Mouse (Mus musculus): ENCODE measurements at regions not wholly inside any gene's neighbourhood (a gene's known extent, or its start where the extent isn't known, plus 50 kb on each side); places are given as distances from the start of the nearest gene placed in this dataset.

DNA sequence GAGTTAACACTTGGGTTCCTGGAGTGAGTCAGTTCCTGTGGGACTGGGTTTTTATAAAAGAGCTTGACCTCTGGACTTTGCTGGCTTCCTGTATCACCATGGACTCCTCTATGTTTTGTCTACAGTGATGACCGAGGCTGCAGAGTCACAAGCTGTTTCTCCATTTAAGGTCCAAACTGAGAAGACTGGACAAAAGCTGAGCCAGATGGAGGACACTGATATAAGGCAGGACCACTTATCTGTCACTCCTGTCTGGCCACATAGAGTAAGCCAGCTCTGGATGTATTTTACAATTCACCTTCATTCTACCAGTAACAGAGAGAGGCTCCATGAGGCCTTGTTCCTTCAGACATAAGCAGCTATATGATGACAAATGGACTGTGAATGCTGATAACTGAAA is 202.7 kb downstream of the Pik3r1 start:
- no peak for DNase-seq (ENCODE audit: low spot score in 2 of 2)

DNA sequence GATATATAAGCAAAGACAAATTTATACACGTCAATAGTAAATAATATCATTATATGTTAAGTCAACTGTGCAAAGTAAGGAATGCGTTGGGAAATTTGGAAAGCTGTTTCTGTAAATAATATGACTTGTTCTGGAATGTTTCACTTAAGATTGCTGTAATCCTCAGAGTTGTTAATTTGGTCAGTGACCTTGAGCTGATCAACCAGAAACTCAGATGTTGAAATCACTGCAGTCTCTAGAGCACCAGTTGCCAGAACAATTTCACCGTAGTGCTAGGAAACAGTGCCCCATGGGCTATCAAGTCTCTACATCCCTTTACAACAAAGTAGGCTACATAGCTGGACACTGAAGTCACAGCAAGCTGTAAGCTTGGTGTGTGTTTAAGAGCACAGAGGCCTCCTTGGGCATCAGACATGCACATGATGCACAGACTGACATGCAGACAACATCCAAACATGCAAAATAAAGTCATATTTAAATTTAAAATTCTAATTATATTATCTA is 212.6 kb downstream of the Pik3r1 start:
- no peak for DNase-seq (ENCODE audit: low spot score in 2 of 2)

DNA sequence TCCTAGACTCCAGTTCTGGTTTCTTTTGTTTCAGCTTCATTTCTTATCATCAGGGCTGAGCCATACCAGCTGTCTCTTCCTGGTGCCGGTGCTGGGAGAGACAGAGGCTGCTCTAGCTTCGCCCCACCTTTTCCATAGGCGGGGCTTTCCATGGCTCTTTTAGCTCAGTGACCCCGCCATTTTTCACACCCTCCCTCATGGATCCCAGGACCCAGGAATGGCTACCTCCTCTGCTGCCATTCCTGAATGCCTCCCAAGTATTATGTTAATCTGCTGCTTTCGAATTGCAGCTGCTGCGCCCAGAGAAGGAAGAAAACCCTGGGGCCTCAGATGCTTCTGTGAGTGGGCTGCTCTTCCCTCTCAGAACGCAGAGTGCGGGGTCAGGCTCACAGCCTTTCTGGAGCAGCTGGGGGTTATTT is 214.9 kb downstream of the Pik3r1 start:
- no peak for DNase-seq (ENCODE audit: low spot score in 2 of 2)

DNA sequence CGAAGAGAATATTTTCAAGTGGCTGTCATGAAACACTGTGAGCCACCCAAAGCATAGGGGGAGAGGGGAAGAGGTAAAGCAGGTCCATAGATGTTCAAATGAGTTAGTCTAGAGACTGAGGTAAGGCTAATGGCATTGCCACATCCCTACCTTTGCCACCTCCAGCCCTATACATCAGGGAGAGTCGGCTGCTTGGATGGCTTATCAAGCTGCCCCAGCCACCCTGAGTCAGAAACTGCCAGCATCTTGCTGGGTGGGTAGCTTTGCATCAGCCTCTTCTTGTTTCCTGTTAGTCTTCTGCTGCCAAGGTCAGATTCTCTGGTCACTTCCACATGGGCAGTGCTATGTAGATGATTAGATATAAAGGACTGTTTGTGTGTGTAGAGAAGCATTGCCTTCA is 215.6 kb downstream of the Pik3r1 start:
- DNase-seq (ENCODE audit: low spot score in 2 of 2): no peak

DNA sequence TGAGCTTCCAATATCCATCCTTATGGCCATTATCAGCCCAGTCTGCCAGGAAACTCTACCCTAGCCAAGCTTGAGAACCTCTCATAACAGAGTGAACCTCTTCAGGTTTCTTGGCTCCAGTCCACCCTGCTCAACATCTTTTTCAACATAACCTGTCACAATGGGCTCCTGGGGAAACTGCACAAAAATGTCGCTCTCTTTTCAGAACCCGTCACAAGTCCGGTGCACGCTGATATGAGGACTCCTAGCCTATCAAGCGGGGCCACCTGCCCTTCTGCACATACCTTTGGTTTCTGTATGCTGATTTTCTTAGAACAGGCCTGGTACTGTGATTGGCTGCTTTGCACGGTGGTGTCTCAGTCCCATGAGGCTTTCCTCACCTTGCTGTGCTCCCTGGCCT is 216.9 kb downstream of the Pik3r1 start:
- DNase-seq (ENCODE audit: low spot score in 2 of 2): no peak

DNA sequence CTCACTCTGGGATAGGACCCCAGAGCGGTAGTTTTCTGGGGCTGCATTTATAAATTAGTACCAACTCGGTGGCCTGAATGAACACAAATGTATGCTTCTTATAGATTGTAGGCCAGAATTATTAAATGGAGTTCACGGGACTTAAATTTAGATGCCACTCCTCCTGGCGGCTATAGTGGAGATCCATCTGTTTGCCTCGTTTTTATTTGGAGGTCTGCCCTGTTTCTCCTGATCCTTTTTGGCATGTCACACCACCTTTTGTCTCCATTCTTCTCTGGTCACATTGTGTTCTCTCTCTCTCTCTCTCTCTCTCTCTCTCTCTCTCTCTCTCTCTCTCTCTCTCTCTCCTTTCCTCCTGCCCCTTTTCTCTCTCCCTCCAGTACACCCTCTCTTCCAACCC is 217.5 kb downstream of the Pik3r1 start:
- DNase-seq (ENCODE audit: low spot score in 2 of 2): no peak

DNA sequence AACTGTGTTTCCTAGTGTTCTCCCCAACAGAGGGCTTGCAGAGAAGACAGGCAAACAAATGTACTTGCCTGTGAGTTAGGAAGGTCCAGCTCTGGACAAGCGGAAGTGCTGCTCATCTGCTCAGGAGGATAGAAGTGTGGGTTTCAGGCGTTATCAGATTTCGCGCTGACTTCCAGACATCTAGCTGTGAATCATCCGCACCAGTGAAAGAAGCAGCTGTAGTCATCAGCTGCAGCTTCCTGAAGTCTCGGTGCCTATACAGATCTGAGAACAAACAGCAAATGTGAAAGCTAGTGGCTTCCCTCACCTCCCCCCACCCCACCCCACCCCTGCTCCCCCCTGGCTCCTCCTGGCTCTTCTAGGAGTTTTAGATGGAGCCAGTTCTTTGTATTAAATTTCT is 220.1 kb downstream of the Pik3r1 start:
- no peak for DNase-seq (ENCODE audit: low spot score in 2 of 2)

DNA sequence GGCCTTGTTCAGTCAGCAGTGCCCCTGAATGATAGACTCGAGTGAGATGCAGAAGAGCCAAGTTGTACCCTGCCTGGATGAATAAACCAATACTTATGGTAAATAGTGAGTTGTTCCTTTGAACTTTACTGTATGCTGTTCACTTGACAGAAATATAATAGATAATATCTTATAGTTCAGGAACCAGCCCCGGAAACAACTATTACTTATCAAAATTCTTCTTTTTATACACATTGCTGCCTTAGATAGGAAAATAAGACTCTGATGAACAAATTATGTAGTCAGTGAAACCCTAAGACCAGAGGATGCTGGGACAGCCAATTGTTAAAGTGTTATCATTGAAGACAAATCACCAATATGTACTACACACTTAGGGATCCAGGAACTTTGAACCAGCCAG is 220.7 kb downstream of the Pik3r1 start:
- no peak for DNase-seq (ENCODE audit: low spot score in 2 of 2)

DNA sequence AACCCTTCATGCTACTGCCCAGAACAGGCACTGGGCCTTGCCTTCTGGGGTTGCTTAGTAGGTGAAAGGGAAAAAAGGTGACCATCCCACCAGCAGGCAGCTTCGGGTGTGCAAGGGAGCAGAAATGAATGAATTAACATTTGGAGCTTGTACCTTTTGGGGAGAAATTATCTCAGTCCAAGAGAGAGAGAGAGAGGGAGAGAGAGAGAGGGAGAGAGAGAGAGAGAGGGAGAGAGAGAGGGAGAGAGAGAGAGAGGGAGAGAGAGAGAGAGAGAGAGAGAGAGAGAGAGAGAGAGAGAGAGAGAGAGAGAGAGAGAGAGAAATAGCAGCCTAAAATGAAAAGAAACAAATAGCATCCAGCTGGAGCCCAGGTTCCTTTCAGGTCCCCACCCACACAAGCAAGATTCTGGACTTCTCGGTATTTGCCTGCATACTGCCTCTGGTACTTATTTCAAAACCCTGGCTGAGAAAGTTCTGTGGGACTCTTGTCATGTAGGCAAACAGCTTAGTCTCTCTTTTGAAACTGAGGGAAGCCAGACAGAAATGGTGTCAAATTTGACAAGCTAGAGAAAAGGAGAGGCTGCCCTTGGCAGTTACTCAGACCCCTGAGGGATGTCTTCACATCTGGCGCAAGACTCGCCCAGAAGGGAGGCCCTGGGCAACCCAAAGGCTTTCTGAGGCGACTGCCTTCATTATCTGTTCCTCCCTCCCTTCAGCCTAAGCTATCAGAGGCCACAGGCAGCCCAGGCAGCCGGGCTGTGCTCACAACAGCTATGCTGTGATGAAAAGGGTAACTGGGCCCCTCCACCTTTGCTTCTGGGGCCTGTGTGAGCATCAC is 222.5 kb downstream of the Pik3r1 start:
- DNase-seq (ENCODE audit: low spot score in 2 of 2): peak in 1 of 2 experiments; percentile 37

DNA sequence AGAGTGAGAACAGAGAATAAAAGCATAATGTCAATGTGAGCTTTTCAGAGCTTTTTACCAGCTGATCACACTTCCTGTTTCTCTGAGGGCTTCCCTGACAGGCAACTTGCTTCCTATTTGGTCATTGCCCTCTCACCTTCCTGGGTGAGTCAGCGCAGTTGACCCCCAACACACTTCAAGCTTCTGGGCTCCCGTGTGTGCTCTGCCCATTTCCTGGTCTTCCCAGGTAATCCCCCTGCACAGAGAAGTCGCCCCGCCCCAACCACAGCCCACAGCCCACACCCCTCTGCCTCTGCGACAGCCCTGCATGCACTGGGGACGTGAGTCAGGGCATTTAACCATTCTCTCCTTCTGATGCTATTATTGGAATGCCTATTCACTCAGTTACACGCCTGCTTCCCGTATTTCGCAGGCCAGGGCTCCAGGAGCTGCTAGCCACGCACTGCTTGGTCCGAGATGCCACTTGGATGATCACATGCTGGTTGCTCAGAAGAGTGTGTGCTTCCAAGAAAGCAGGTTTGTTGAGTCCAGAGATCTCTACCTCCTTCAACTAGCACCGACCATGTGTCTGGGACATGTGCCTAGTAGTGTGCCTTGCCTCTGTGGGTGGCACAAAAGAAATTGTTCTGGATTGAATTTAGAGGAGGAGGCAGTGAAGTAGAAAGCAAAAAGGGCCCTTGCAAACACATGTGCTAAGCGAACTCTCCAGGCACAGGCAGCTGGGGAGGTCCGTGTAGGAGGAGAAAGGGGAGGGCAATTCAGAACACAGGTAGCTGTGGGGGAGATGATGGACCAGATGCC is 227.4 kb downstream of the Pik3r1 start:
- DNase-seq (ENCODE audit: low spot score in 2 of 2): peak; percentile 37 to 68

DNA sequence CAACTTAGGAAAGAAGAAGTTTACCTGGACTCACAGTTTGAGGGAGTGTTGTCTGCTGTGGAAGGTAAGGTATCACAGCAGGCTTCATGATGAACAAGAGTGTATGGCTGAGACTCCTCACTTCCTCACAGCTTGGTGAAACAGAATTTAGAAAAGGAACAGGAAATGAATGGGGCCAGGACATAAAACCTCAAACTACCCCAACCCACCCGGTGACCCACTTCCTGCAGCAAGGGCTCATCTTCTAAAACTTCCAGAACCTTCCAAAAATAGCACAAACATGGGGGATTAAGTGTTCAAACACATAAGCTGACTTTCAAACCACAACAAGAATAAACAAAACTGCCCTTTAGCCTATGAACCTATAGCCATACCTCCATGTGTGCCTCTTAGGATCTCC is 229.9 kb downstream of the Pik3r1 start:
- no peak for DNase-seq (ENCODE audit: low spot score in 2 of 2)

DNA sequence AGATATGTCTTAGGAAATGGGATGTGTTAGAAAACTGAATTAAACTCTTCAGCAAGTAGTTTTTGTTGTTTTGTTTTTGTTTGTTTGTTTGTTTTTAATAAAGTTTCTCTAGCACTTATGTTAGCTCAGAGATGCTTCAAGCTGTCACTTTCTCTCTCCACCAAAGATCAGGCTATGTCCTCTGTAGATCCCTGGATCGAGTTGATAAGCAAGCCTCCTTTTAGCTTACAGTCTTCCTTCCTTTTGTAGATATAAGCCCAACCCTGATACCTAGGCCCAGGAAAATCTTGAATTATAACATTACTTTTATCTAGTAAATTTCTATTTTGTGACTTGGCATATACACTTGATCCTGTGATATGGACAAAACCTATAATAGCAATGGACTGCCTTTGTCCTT is 232.0 kb downstream of the Pik3r1 start:
- no peak for DNase-seq (ENCODE audit: low spot score in 2 of 2)

DNA sequence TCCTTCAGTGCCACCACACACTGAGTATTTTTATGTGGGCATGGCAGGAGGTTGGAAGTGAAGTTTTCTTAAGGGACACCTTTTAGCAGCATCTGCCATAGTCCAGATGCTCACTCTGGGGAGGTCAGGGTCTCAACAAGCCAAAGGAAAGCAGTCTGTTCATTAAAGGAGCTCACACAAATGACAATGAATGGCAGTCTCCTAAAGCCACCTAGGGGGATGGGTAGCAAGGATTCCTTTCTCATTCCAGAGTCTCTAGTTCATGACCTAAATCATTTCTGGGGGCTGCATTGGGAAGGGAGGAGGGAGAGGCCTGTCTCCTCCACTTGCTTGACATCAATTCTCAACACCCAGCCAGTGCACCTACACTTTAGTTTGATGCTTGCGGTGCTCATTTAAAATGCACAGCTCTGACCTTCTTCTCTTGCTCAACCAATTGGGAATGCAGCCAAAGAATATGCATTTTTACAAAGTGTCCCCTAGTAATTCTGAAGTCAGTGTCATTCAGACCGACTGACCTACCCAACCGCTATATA is 232.6 kb downstream of the Pik3r1 start:
- DNase-seq (ENCODE audit: low spot score in 2 of 2): no peak

DNA sequence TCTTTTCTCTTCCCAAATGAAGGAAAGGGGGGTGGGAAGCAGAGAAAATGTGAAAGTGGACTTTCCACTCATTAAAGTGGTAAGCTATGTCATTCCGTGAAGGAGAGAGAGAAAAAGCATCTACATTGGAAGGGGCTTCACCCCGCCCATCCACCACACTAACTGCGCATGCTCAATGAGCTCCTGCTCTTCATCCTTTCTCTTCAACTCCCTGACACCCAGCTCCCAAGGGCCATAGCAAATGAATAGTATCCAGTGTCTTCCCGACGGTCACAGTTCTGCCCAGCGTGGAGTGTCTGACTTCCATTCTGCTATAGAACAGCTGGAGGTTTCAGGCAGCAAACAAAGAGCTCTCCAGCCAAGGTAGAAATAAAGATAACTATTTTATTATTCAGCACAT is 233.5 kb downstream of the Pik3r1 start:
- no peak for DNase-seq (ENCODE audit: low spot score in 2 of 2)

DNA sequence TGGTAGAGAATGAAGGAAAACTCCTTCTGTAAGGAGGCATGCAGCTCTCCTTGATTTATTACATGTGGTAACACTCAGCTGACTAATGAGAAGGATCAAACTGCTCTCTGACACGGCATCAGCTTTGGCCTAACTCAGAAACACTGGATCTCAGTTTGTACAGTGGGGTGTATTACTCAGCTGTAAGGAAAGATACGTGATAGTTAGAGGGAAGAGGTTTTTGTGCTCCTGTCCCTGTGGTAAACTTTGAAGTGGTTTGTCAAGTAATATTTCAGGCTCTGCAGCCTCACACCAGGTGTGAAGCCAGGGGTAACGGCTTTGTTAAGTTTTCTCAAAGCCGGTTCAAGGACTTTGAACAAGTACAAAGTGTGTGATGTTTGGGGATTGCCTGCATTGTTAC is 235.1 kb downstream of the Pik3r1 start:
- DNase-seq (ENCODE audit: low spot score in 2 of 2): no peak

DNA sequence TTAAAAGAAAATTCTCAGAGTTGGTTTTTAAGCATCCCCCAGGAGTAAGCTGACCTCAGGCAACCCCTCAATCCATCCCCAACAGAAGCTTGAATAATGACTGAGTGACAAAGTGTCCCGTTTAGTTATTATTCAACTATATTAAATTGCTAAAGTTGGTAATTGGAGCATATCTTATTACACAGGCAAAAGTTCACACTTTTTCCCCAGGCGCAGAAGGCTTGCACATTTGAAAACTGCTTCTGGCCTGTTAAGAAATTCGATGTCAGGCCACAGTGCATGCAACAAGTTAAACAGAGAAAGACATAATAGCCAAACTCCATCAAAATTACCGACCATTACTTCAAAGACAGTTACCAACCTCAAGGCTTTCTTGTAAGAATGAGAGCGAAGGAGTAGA is 240.3 kb downstream of the Pik3r1 start:
- DNase-seq (ENCODE audit: low spot score in 2 of 2): no peak

DNA sequence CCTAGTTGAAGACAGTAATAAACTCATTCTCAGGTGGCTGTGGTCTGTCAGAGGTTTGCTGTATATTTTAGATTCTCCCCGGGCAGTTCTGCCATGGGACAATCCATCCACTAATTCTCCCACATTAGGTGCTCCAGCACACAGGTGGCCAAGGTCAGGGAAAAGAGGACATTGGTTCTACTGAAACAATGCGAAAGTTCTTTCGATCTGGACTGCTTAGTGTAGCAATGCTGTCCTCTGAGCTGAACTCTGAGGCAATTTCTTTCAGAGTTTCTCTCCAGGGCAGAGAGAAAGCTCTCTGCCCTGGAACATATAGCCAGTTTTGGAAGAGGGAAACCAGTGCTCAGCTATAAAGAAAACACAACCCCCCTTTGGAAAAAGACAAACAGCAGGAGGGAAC is 243.2 kb downstream of the Pik3r1 start:
- DNase-seq (ENCODE audit: low spot score in 2 of 2): no peak

DNA sequence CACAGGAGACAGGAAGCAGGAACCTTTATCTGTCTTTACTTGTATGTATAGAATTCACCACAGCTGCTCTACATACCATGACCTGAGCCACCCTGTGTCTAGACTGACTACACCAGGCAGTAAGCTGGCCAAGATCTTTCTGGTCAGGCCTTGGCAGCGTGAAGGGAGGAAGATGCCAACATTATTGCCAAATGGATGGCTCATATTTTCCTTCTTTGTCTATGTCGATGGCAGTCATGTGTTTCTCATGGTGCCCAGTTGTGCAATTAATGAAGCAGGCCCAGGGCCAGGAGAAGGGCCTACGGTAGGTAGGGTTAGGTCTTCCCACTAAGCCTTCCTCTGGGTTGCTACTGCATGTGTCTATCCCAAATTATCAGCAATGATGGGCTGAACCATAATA is 243.8 kb downstream of the Pik3r1 start:
- peak in 1 of 2 experiments; percentile 66 for DNase-seq (ENCODE audit: low spot score in 2 of 2)

DNA sequence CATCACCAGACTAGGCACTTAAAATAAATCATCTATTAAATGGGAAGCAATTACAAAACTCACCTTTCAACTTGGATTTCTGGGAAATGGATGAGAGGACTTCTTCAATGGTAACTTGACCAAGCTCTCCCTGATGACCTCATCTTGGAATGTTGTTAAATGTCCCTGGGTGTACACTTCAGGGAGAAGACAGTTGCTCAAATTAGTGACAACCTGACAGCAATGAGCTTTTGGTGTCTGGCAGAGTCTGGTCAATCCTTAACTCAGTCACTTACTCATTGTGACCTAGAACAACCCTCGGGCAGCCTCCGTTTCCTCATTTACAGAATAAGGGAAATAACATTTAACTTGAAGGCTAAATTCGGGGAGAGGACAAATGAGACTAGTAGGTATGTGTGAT is 244.5 kb downstream of the Pik3r1 start:
- no peak for DNase-seq (ENCODE audit: low spot score in 2 of 2)

DNA sequence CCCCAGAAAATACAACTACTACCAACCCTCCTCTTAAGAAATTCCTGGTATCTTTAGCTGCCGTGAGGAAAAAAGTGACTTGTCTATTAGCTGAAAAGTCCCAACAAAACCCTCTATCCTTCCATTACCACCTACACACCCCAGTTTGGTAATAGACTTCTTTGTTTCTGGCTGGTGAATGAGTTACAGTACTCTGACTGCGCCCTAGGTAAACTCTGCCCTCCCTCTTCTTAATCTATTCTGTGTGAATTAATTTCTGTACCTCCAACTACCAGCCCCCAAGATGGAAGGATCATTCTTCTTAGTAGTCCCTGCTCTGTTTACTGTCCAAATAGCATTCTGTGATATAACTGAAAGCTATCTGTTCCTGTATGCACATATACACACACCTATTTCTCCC is 245.4 kb downstream of the Pik3r1 start:
- no peak for DNase-seq (ENCODE audit: low spot score in 2 of 2)

DNA sequence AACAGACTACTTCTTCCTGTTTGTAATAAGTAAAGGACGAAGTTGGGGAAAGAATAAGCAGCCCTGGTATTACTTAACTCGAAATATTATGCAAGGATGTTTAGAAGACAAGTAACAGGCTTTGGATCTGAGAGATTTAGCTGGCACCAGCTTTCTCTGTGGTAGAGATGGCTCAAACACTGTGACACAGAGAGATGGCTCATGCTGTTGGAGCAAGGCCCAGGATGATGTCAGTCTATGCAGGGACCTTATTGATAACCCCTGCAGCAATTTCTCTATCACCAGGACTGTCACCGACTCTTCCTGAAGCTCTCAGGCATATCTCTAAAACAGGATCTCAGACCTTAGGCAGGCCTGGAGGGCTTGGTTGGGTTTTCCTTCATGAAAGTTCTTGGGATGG is 254.7 kb downstream of the Pik3r1 start:
- DNase-seq (ENCODE audit: low spot score in 2 of 2): peak in 1 of 2 experiments; percentile 35

DNA sequence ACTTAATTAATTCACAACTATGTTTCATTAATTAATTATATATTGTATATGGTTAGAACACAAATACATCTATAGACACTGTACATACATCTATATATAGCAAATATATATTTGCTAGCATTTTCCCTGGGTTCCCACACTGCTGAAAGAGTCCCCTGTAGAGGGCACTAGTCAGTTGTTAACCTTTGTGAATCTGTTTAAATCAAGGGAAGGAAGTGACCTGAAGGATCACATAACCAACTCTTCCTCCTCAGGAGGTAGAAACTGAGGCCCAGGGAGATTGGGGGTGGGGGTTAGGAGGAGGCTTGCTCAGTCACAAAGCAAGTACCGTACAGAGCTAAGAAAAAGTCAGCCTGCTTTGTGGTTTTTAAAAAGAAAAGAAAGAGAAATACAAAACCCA is 258.1 kb downstream of the Pik3r1 start:
- no peak for DNase-seq (ENCODE audit: low spot score in 2 of 2)

DNA sequence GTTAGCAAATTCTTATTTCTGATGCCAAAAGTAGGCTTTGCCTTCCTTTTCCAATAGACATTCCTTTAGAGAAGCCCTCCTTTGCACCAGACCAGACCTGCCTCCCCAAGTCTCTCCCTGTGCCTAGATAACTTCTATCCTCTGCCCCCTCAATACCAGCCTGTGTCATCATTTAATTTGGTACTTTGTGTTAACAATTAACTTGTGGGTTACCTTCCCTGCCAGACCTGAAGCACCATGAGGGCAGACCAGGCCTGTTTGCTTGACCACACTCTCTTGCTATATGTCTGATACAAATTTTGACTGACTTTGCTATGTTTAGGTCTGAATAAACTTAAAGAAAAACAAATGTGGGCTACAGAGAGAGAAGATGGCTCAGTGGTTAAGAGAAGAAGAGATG is 259.7 kb downstream of the Pik3r1 start:
- no peak for DNase-seq (ENCODE audit: low spot score in 2 of 2)
